Mouse (Mus musculus): ENCODE measurements around the gene Nat14.
"Not testable (repeated sequence)": the region's sequence is repeated elsewhere in the genome, so short reads cannot be mapped to it uniquely, and the experiment has no call there.

Nat14 gene

GRCm38 (mm10) chr7:4921824-4922482, at the start of gene Nat14:
Gene Nat14, plus strand, starts transcription at chr7:4922028.
- DNase-seq: no peak

- DNase-seq: peak; percentile 93 to 96
Measured at GRCm38 (mm10) chr7:4876753-4877221, 45.0 kb upstream of the Nat14 start, which contains the start of gene Isoc2a. Gene Isoc2a, plus strand, starts transcription at chr7:4877153.

DNA sequence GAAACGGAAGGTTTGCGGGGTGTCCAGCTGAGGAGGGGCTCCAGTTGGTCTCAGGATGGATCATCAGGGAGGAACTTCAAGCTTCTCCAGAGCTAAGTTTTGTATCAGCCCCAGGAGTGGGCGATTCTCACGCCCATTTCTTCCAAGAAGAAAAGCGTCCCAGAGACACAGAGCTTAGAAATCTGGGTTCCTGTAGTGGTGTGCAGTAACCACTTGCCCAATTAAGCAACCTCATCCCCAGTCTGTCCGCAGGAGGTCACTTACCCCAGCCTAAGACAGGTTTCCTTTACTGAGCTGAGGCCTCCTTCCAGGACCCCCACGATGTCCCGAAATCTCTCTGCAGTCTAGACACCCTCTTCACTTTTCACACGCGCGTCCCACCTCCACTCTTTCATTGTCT, 44.6 kb upstream of the Nat14 start:
- DNase-seq: no peak

DNA sequence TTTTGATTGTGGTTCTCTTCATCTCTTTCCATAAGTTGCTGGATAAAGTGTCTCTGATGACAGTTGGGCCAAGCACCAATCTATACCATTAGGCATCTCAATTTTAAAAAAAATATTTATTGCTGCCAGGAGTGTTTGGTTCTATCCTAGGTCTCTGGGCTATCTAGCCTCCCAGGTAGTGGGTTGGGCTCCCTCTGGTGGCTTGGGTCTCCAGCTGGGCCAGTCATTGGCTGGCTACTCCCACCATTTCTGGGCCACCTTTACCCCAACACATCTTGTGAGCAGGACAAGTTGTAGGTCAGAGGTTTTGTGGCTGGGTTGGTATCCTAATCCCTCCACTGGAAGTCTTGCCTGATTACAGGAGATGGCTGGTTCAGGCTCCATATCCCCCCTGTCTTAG, 43.6 kb upstream of the Nat14 start:
- peak; percentile 56 to 73 for DNase-seq

- DNase-seq: not testable (repeated sequence)
Measured at GRCm38 (mm10) chr7:4879036-4879435, 42.8 kb upstream of the Nat14 start.

- peak; percentile 38 to 61 for DNase-seq
Measured at GRCm38 (mm10) chr7:4886680-4887079, 35.1 kb upstream of the Nat14 start.

GRCm38 (mm10) chr7:4895186-4895585, 26.6 kb upstream of the Nat14 start:
- DNase-seq: no peak

- no peak for DNase-seq
Measured at GRCm38 (mm10) chr7:4898851-4899648, 22.8 kb upstream of the Nat14 start.

DNA sequence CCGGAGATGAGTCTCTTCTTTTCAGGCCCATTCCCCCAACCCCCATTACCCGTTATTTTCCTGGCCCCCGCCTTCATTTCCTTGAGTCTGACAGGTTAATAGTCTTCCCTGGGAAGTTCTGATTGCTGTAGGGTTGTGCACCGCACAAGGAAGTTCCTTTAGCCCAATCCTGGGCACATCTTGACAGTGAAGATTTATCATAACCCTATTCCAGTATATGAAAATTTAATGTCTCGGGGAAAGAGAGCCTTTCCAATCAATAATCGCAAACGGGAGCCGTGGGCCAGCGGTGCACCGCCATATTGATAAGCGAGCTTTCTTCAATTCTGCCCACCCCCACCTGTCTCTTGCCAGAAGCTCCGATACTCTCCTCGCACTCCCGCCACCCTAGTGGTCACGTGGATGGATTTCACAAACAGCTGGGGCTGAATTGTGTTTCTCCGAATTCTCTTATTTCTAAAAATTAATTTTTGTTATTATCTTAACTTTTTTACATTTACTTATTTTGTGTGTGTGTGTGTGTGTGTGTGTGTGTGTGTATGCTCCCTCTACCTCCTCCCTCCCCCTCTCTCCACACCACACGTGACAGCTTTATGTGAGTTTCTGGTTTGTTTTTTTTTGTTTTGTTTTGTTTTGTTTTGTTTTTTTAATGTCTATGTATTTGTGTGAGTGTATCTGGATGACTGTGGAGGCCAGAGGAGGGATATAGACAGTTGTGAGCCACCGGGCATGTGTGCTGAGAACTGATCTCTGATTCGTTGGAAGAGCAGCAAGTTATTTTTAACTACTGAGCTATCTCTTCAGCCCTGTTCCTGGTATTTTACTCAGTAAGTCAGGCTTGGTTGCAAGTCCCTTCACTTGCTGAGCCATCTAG, 21.9 kb upstream of the Nat14 start:
- peak in 1 of 2 experiments; percentile 47 for DNase-seq

GRCm38 (mm10) chr7:4900523-4900851, 21.3 kb upstream of the Nat14 start:
- DNase-seq: no peak

DNA sequence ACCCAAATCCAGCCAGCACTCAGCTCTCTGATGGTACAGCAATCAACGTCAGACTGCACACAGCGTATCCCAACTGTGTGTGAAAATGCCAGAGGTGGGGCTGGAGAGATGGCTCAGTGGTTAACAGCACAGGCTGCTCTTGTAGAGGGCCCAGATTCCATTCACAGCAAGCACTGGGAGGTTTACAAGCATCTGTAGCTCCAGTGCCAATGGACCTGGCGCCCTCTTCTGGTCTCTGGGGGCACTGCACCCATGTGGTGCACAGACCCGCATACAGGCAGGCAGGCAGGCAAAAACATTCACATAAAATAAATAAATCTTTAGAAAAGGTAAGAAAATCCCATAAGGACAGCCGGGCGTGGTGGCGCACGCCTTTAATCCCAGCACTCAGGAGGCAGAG, 20.7 kb upstream of the Nat14 start:
- DNase-seq: peak in 1 of 2 experiments; percentile 64

DNA sequence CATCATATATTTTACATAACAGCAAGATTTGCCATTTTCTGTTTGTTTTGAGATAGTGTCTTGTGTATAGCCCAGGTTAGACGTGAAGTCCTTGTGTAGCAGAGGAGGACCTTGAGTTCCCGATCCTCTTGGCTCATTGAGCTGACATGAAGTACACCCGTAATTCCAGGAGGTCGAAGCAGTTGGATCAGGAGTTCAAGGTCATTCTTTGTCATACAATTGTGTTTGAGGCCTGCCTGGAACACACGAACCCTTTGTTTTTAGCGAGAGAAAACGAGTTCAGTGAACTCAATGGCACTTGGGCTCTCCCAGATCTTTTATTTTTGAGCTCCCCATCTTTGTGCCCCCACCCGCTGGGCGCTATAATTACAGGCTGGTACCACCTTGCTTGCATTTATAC, 19.4 kb upstream of the Nat14 start:
- no peak for DNase-seq

DNA sequence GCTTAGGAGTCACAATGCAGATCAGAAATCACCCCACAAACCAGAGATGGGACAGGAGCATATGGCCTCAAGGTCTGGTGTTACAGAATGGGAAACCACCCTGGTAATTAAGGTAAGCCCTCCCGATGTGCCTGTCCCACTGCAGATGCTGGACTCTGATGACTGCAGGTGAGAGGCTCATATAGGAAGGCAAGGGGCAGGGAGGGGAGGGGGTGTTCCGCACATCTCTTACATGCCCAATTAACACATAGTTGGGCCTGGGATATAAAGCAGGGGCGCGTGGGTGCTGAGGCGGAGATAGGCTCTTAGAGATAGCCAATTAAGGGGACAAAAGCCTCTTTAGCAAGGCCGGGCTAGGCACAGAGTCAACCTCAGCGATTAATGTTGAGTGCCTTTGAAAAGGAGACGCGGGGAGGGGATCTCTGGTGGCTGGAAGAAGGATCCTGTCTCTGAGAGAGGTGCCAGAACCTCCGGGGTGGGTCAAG, 15.3 kb upstream of the Nat14 start, which contains the start of gene Gm36210:
TSS of gene Gm36210 (minus strand) at position 51 of the 485 bp plus-strand sequence.
- no peak for DNase-seq

DNA sequence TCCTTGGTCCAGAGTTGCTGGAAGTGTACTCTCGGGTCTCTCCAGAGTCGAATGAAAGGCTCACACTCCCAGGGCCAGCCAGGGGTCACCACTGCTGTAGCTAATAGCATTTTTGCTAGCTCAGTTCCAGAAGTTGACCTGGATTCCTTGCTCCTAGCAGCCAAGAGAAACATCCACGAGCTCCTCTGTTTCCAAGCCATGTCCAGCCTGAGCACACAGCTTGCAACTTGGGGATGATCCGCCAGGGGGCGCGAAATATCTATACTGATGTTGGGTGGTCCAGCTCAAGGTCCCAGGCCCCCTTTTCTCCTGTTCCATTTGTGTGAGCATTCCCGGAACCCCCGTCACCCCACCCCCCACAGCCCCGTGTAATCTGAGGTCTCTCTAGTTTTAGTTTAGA, 10.3 kb upstream of the Nat14 start:
- DNase-seq: peak; percentile 47 to 86

DNA sequence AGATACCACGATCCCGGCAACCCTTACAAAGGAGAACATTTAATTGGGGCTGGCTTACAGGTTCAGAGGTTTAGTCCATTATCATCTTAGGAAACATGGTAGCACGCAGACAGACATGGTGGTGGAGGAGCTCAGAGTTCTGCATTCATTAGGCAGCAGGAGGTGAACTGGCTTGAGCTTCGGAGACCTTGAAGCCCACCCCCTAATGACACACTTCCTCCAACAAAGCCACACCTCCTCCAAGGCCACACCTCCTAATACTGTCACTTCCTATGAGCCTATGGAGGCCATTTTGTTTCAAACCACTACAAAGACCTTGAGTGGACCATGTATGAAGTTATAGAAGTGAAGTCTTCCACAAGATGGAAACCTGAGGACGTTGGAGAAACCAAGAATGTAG, 9.6 kb upstream of the Nat14 start:
- no peak for DNase-seq

DNA sequence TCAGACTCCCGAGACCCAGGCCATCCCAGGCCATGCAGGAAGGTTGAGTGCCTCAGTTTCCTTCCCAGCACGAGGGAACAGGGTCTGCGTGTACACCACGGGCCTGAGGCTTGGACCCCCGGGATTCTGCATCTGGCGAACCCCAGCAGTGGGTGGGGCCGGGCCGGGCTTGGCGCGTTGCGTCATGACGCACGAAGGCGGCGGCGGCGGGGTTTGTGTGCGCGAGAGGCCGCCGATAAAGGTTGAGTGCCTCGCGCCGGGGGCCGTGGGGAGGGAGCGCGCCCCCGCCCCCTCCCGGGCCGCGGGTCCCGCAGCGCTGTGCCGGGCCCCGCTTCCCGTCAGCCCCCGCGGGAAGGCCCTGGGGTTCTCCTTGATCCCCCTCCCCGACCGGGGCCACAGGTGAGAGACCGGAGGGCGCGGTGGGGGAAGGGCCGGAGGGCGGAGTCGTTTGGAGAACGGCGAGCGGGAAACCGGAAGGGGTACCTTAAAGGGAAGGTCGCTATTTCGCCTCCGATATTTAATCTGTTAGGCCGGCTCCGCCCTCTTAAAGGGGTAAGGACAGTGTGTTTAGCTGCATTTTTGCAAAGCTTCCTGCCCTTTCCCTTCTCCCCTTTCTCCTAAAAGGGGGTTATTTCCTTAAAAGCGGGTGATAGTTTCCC, 6.7 kb upstream of the Nat14 start, which contains the start of gene Zfp628:
TSS of gene Zfp628 (plus strand) at position 211 of the 659 bp plus-strand sequence.
- DNase-seq: peak; percentile 94 to 97

- no peak for DNase-seq
Measured at GRCm38 (mm10) chr7:4915669-4916416, 6.0 kb upstream of the Nat14 start.

DNA sequence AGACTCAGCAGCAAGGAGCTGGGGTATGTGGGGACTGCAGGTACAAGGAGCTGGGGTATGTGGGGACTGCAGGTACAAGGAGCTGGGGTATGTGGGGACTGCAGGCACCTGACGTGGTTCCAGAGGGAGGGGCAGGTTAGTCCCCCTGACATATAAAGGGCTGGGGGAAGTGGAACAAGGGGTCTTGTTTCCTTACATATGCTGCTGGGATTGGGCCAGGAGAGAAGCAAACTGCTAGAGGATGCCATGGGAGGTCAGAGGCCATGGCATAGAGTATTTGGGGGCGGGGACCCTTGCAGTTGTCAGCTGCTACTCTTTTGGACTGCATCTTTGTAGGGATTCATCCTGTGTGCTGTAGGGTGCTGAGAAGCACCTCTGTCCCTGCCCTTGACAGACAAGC, 4.3 kb upstream of the Nat14 start:
- DNase-seq: no peak

- DNase-seq: no peak
Measured at GRCm38 (mm10) chr7:4918681-4919080, 3.1 kb upstream of the Nat14 start.

GRCm38 (mm10) chr7:4919096-4919495, 2.7 kb upstream of the Nat14 start:
- no peak for DNase-seq

DNA sequence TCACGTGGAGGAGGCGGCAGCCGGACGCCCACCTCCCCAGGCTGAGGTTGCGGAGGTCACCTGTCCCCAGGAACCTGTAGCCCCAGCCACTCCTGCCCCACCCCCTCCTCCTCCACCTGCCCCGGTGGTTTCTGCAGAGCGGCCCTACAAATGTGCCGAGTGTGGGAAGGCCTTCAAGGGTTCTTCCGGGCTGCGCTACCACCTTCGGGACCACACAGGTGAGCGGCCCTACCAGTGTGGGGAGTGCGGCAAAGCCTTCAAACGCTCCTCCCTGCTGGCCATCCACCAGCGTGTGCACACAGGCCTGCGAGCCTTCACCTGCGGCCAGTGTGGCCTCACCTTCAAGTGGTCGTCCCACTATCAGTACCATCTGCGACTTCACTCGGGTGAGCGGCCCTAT, 1.9 kb upstream of the Nat14 start:
- DNase-seq: no peak

- DNase-seq: no peak
Measured at GRCm38 (mm10) chr7:4920496-4920895, 1.3 kb upstream of the Nat14 start.

Measured in kidney, postnatal 36 days (tissue).